Mouse (Mus musculus) hindbrain, embryonic 14.5 days (tissue): ENCODE measurements around the gene Bfsp2. TPM values are rescaled to one million over a fixed set of nuclear protein-coding genes. Genes with fewer than 3 reads are reported as not detected.

ENCODE experiments used
- ATAC-seq: fragments of 200-750 bp; cut with Nextera tagmentation; 2 replicates; pipeline ENCODE4 v1.8.0; 2017; ENCODE audit warnings: moderate number of reproducible peaks, mild to moderate bottlenecking, moderate TSS enrichment, moderate library complexity; ENCODE audit not compliant: low FRiP score
- DNase-seq: peaks from one replicate; pipeline ENCODE4 v3.0.0-alpha.2; 2015; ENCODE audit warnings: low spot score
- H3K27ac ChIP-seq: fragments of 300-500 bp; sonication (generic); 2 replicates; pipeline ENCODE4 v1.5.1; 2014; ENCODE audit warnings: mild to moderate bottlenecking, moderate library complexity
- H3K27me3 ChIP-seq: fragments of 300-500 bp; sonication (generic); 2 replicates; pipeline ENCODE4 v1.6.1; 2014; ENCODE audit warnings: mild to moderate bottlenecking, low read length, mixed read lengths; ENCODE audit not compliant: control insufficient read depth, insufficient read depth
- H3K36me3 ChIP-seq: fragments of 300-500 bp; sonication (generic); replicated peaks from 2 replicates; pipeline ENCODE4 v1.6.1; 2014; ENCODE audit not compliant: control insufficient read depth, insufficient read depth
- H3K4me1 ChIP-seq: fragments of 300-500 bp; sonication (generic); replicated peaks from 2 replicates; pipeline ENCODE4 v1.6.1; 2014; ENCODE audit warnings: antibody characterized with exemption, low read length, mixed read lengths; ENCODE audit not compliant: control insufficient read depth, insufficient read depth
- H3K4me2 ChIP-seq: fragments of 300-500 bp; sonication (generic); replicated peaks from 2 replicates; pipeline ENCODE4 v1.6.1; 2014; ENCODE audit warnings: mild to moderate bottlenecking, moderate library complexity
- H3K4me3 ChIP-seq: fragments of 300-500 bp; sonication (generic); replicated peaks from 2 replicates; pipeline ENCODE4 v1.5.1; 2014; ENCODE audit warnings: mild to moderate bottlenecking, low read length
- H3K9ac ChIP-seq: fragments of 300-500 bp; sonication (generic); 2 replicates; pipeline ENCODE4 v1.6.1; 2014
- H3K9me3 ChIP-seq: fragments of 300-500 bp; sonication (generic); 2 replicates; pipeline ENCODE4 v1.6.1; 2016; ENCODE audit warnings: low read length; ENCODE audit not compliant: control insufficient read depth
- WGBS: fragments of 180-500 bp; shearing (Covaris S2); extraction: QIAGEN DNeasy Blood & Tissue Kit; methylation state at CpG from one replicate; pipeline ENCODE4 v1.1.7; 2014; 5-methylcytosine and 5-hydroxymethylcytosine counted together
- polyA plus RNA-seq: library from polyadenylated mRNA; unstranded; fragments of >200 nt; fragmentation: Nextera tagmentation; extraction: Ambion mirVana; gene quantifications from 2 replicates; pipeline ENCODE4 v1.2.1, GENCODE M21; 2014

The Bfsp2 gene
- polyA plus RNA-seq, 1 experiment from 2014 or later, result 4.1 TPM

- peak; percentile 63 for ATAC-seq
- Histone ChIP-seq H3K4me1 (0 out of 2 replicates have a peak, but pooled peaks cover 5% of the 10 kb centered on the region), H3K9ac (no peak overlapping the region), H3K27me3 (no peaks in the 10 kb centered on the region), H3K9me3 (no peaks in the 10 kb centered on the region), H3K27ac (no peak overlapping the region), H3K36me3 (no peaks in the 10 kb centered on the region), H3K4me3 (no peak overlapping the region), H3K4me2 (no peak overlapping the region)
- WGBS, result 34% methylated on average over 2 of the region's 2 CpGs
- DNase-seq, result peak; percentile 81
Observed at GRCm38 (mm10) chr9:103490439-103490838, 10.2 kb upstream of the Bfsp2 start.

DNA sequence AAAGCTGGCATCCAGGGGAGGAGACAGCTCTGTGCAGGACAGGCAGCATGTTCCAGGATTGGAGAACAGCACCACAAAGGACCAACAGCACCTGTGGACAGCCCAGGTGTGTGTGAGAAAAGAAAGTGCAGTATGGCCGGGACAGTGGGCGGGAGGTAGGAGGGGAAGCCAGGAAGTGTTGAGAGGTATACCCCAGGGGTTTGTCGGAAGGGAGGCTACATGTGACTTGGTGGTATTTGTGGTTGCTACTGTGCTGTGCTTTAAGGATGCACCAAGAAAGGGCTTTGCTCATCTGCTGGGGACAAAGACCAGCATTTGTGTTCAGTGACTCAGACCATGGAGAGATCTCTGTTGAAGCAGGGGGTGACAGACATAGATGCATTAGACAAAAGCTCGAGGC lies 9.7 kb upstream of the Bfsp2 start:
- no peak overlapping the region for H3K4me3 ChIP-seq
- H3K4me1 ChIP-seq, result 0 out of 2 replicates have a peak, but pooled peaks cover 4% of the 10 kb centered on the region
- H3K9ac ChIP-seq, result no peak overlapping the region
- H3K27me3 ChIP-seq, result no peaks in the 10 kb centered on the region
- no peak for DNase-seq
- ATAC-seq, result no peak
- H3K9me3 ChIP-seq, result no peaks in the 10 kb centered on the region
- H3K4me2 ChIP-seq, result no peak overlapping the region
- WGBS, result 75% methylated on average over 4 of the region's 4 CpGs
- no peak overlapping the region for H3K27ac ChIP-seq
- H3K36me3 ChIP-seq, result no peaks in the 10 kb centered on the region

DNA sequence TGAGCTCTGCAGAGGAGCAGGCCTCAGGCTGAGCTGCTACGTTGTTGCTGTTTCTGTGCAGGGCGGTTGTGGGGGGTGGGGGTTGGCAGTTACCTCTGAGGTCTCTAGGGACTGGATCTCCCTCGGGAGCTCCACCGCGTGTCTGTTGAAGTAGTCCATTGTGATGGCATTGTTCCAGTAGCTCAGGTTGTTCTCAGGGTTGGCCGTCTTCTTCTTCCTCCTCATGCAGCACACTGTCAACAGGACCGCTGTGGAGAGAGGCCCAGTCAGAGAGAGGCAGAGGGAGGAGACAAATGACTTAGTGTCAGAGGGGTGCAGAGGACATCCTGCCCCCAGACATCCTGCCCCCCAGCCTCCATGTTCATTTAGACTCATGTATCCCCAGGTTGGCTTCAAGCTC lies 8.9 kb upstream of the Bfsp2 start:
- H3K27ac ChIP-seq, result no peak overlapping the region
- no peak overlapping the region for H3K9ac ChIP-seq
- H3K4me2 ChIP-seq, result no peak overlapping the region
- H3K4me3 ChIP-seq, result no peak overlapping the region
- no peak for DNase-seq
- H3K36me3 ChIP-seq, result no peaks in the 10 kb centered on the region
- WGBS, result 63% methylated on average over 7 of the region's 7 CpGs
- no peaks in the 10 kb centered on the region for H3K4me1 ChIP-seq
- no peaks in the 10 kb centered on the region for H3K27me3 ChIP-seq
- no peak for ATAC-seq
- no peaks in the 10 kb centered on the region for H3K9me3 ChIP-seq

DNA sequence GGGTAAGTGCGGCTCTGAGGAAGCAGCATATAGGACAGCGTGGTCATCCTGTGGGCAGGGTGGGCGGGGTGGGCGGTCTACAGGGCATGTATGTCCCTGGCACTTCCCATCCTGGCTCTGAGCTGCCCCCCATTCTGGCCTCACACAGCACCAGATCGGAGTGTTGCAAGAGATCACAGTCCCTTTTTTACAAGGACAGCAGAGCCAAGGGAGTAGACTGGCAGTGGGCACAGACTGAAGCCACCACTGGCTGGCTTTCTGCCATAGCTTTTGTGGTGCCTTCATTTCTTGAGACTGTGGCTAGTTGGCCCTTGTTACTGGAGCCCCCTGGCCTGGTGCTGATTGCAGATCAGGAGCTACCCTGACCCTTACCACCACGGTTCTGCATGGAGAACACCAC lies 6.0 kb upstream of the Bfsp2 start:
- WGBS, result 88% methylated on average over 6 of the region's 6 CpGs

DNA sequence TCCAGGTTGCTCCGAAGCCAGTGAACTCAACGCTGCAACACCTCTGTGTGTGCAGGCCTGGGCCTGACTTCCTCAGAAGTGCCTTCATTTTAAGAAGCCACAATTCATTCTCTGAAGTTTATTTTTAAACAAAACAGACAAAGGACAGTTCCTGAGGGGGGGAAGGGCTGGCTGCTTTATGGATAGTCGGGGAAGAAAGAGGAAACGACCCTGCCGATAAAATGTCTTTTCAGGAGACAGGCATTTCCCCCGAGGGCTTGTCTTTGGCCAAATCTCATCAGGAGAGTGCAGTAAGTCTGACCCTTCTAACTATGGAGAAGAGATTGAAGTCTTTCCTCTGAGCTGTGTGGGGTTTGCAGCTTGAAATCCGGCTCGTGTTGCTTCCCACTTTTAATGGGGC lies 5.4 kb upstream of the Bfsp2 start:
- no peaks in the 10 kb centered on the region for H3K36me3 ChIP-seq
- DNase-seq (no peak), ATAC-seq (no peak)
- peaks cover 6% of the 10 kb centered on the region; the same call in 1 of the 2 replicates for H3K4me1 ChIP-seq
- H3K9ac ChIP-seq, result no peak overlapping the region
- no peaks in the 10 kb centered on the region for H3K27me3 ChIP-seq
- H3K4me2 ChIP-seq, result no peak overlapping the region
- no peaks in the 10 kb centered on the region for H3K9me3 ChIP-seq
- H3K4me3 ChIP-seq, result no peak overlapping the region
- WGBS, result 50% methylated on average over 8 of the region's 8 CpGs
- no peak overlapping the region for H3K27ac ChIP-seq

More for the DNA sequence above, 6.0 kb upstream of the Bfsp2 start:
- H3K4me1 ChIP-seq, result no peaks in the 10 kb centered on the region
- no peak overlapping the region for H3K4me2 ChIP-seq
- H3K4me3 ChIP-seq, result no peak overlapping the region
- H3K36me3 ChIP-seq, result no peaks in the 10 kb centered on the region
- H3K9ac ChIP-seq, result no peak overlapping the region
- ATAC-seq (no peak), DNase-seq (no peak)
- no peaks in the 10 kb centered on the region for H3K27me3 ChIP-seq
- no peaks in the 10 kb centered on the region for H3K9me3 ChIP-seq
- no peak overlapping the region for H3K27ac ChIP-seq

GRCm38 (mm10) chr9:103480603-103481220 lies 492 bp upstream of the Bfsp2 start:
- H3K27me3 ChIP-seq, result no peaks in the 10 kb centered on the region
- ATAC-seq (peak; percentile 55; the same call in 1 of the 2 replicates), DNase-seq (no peak)
- H3K9me3 ChIP-seq, result no peaks in the 10 kb centered on the region
- H3K4me2 ChIP-seq, result no peak overlapping the region
- H3K36me3 ChIP-seq, result no peaks in the 10 kb centered on the region
- no peak overlapping the region for H3K4me3 ChIP-seq
- WGBS, result 32% methylated on average over 8 of the region's 8 CpGs
- H3K9ac ChIP-seq, result no peak overlapping the region
- peak overlapping the region; percentile 49; the same call in 1 of the 2 replicates for H3K27ac ChIP-seq
- H3K4me1 ChIP-seq, result peaks cover 9% of the 10 kb centered on the region; the same call in 1 of the 2 replicates

DNA sequence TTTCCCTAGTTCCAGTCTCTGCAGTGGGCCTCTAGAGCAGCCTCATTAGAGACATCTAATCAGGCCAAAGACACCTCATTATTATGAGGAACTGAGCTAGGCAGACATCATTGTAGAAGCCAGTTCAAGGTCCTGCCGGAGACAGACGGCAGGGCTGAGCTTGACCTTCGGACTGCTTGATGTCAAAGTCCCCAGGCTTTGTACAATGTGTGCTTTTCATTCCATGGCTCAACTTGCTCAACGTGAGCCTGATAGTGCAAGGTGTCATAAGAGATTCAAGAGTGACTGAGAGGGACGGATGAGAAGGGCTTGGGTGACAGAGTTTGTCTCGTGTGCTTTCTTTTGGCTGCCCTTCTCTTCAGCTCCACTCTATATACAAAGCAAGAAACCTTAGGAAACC lies 4.8 kb downstream of the Bfsp2 start:
- 80% methylated on average over 6 of the region's 6 CpGs for WGBS

DNA sequence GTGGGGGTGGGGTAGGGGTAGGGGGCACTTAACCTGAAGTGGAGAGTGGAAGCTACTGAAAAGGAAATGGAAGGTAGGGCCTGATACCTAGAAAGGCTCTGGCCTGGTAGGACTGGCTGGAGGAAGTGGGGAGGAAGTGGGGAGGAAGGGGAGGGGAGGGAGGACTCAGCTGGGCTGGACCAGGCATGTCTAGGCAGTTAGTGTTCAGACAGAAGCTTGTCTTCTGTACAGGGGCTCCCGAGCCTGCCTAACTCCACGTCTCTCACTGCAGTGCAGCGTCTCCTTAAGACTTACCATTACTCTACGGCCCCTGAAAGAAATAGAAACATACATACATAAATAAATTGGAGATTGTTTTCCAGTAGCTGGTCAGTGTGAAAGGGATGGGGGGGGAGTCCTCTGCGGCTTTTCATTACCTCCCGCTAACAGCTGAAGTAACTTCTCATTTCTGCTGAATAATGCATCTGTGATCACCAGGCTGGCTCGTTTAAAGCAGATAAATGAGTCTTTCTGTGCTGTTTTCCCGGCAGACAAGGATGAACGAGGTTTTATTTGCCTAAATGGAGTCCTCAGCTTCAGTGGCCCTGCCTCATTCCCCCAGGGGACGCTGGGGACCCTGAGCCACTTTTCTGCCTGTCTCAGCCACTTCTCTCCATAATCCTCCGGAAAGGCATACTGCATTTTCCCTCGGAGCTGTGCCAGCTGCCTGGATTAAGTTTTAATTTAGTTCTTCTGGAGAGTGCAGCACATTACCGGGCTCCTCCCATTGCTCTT lies 6.1 kb downstream of the Bfsp2 start:
- Histone ChIP-seq H3K27ac (peak overlapping the region; percentile 52; the same call in 1 of the 2 replicates), H3K4me1 (peaks cover 18% of the 10 kb centered on the region)
- WGBS, result 18% methylated on average over 13 of the region's 13 CpGs

More for the DNA sequence above, 4.8 kb downstream of the Bfsp2 start:
- ATAC-seq (no peak), DNase-seq (no peak)
- Histone ChIP-seq H3K9ac (no peak overlapping the region), H3K36me3 (no peaks in the 10 kb centered on the region), H3K27ac (no peak overlapping the region), H3K27me3 (no peaks in the 10 kb centered on the region), H3K9me3 (no peaks in the 10 kb centered on the region), H3K4me2 (no peak overlapping the region), H3K4me3 (no peak overlapping the region), H3K4me1 (peaks cover 19% of the 10 kb centered on the region)

GRCm38 (mm10) chr9:103471784-103472183 lies 8.4 kb downstream of the Bfsp2 start:
- DNase-seq, result no peak
- peaks cover 18% of the 10 kb centered on the region for H3K4me1 ChIP-seq

More for the DNA sequence above, 6.1 kb downstream of the Bfsp2 start:
- Histone ChIP-seq H3K27me3 (no peaks in the 10 kb centered on the region), H3K9me3 (no peaks in the 10 kb centered on the region), H3K9ac (no peak overlapping the region), H3K4me2 (peak overlapping the region; percentile 8), H3K4me3 (no peak overlapping the region), H3K36me3 (no peaks in the 10 kb centered on the region)
- DNase-seq, result no peak
- ATAC-seq, result peak; percentile 63; the same call in 1 of the 2 replicates

More at GRCm38 (mm10) chr9:103471784-103472183, 8.4 kb downstream of the Bfsp2 start:
- Histone ChIP-seq H3K4me2 (no peak overlapping the region; the same call in 1 of the 2 replicates), H3K27ac (no peak overlapping the region), H3K4me3 (no peak overlapping the region), H3K9me3 (no peaks in the 10 kb centered on the region), H3K36me3 (no peaks in the 10 kb centered on the region), H3K27me3 (no peaks in the 10 kb centered on the region), H3K9ac (no peak overlapping the region)
- WGBS, result 17% methylated on average over 11 of the region's 11 CpGs
- ATAC-seq, result no peak
